Mouse (Mus musculus) lung, adult 2 months (tissue): ENCODE data around the gene Fam229a. TPM values are rescaled to one million over a fixed set of nuclear protein-coding genes. Genes with fewer than 3 reads are reported as not detected.
"Not testable (repeated sequence)": the region's sequence is repeated elsewhere in the genome, so short reads cannot be mapped to it uniquely, and the experiment has no call there.

Experiments used
- DNase-seq: peaks from one replicate; pipeline ENCODE4 v3.0.0; 2022
- H3K4me1 ChIP-seq: fragments of 200-500 bp; 2 replicates; pipeline ENCODE4 v1.6.1; 2011; ENCODE audit warnings: low read length; ENCODE audit not compliant: control insufficient read depth, insufficient read depth
- H3K4me3 ChIP-seq: fragments of 200-500 bp; replicated peaks from 2 replicates; pipeline ENCODE3; 2011; ENCODE audit warnings: low read depth, mild to moderate bottlenecking, control low read depth, low read length; ENCODE audit errors: extremely low read depth
- CTCF ChIP-seq: fragments of 200-500 bp; IDR thresholded peaks from 2 replicates; pipeline ENCODE4 v1.5.1; 2011; ENCODE audit warnings: mild to moderate bottlenecking, low read length, control low read depth; ENCODE audit not compliant: insufficient read depth
- POLR2A ChIP-seq: fragments of 200-500 bp; IDR thresholded peaks from 2 replicates; pipeline ENCODE4 v1.6.1; 2011; ENCODE audit warnings: low read depth, mild to moderate bottlenecking, control low read depth, low read length, borderline replicate concordance; ENCODE audit errors: extremely low read depth
- WGBS: fragments of 180-500 bp; shearing (Covaris S2); methylation state at CpG from one replicate; pipeline ENCODE4 v1.1.7; 2018; 5-methylcytosine and 5-hydroxymethylcytosine counted together
- polyA plus RNA-seq: library from polyadenylated mRNA; depleted of rRNA; stranded (reverse); fragments of >200 nt; gene quantifications from 2 replicates; pipeline ENCODE4 v1.2.3, GENCODE M21; 2012; rRNA removed

Fam229a gene
- polyA plus RNA-seq: 0.80 and 1.1 TPM in 2 replicates

DNA sequence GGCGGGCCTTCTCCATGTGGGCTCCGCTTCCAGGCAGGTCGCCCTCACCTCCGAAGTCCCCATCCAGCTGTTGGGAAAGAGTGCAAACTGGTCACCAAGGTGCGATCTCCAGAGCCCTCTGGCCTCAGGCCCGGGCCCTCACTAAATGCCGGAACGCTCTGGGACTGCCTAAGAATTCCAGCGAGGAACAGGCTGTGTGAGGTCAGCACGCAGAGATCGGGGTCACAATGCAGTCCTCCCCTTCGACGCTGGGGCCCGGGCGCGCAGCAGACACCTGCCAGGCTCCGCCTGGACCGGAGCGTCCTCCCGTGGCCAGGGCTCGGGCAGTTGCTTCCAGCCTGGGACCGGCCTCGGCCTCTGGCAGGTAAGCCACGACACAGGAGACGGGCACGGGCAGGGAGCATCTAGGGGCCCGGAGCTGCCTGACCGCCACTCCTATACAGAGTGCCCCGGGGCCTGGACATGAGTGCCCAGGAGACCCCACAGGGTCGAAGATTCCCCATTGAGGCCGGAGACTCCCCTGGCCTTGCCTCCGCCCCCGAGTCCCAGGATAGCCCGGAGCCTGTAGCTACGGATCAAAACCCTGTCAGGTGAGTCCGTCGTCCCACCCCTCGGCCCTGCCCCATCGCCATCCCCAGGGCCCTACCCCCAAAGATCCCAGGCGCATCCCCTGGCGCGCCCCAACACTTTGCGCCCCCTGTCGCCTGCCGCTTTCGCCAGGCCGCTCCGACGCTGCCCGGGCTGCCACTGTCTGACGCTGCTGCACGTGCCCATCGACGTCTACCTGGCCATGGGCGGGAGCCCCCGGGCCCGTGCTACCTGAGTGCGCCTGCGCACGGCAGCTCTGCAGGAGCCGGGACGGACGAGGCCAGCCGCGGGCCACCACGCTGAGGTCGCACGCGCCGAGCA is at the start of gene Fam229a, which contains the start of gene Tssk3:
Gene Fam229a (plus strand): TSS at position 219 of the 909 bp plus-strand sequence.
Gene Tssk3 (minus strand): TSS at position 51 of the 909 bp plus-strand sequence.
- H3K4me1 ChIP-seq: no peaks in the 10 kb centered on the region
- 11% methylated on average over 70 of the region's 70 CpGs for WGBS
- H3K4me3 ChIP-seq: no peak within 1 kb of the TSS
- TF ChIP-seq CTCF (no peak), POLR2A (no peak)
- DNase-seq: peak; percentile 49

- no peak for DNase-seq
- TF ChIP-seq CTCF: no peak
- TF ChIP-seq POLR2A: no peak
- no peaks in the 10 kb centered on the region for H3K4me1 ChIP-seq
- 67% methylated on average over 8 of the region's 8 CpGs for WGBS
- no peak overlapping the region for H3K4me3 ChIP-seq
These were observed 43.6 kb upstream of the Fam229a start for GRCm38 (mm10) chr4:129447360-129447759.

GRCm38 (mm10) chr4:129447778-129448563 is 43.0 kb upstream of the Fam229a start:
- TF ChIP-seq CTCF (no peak), POLR2A (no peak)
- WGBS: 64% methylated on average over 11 of the region's 11 CpGs
- Histone ChIP-seq H3K4me1 (no peaks in the 10 kb centered on the region), H3K4me3 (no peak overlapping the region)
- DNase-seq: no peak

- DNase-seq: no peak
- WGBS: 76% methylated on average over 6 of the region's 6 CpGs
- Histone ChIP-seq H3K4me3 (no peak overlapping the region), H3K4me1 (no peaks in the 10 kb centered on the region)
- TF ChIP-seq POLR2A (no peak), CTCF (no peak)
These were observed 42.3 kb upstream of the Fam229a start for GRCm38 (mm10) chr4:129448713-129449112.

GRCm38 (mm10) chr4:129450851-129451250 is 40.1 kb upstream of the Fam229a start:
- DNase-seq: no peak
- H3K4me1 ChIP-seq: no peaks in the 10 kb centered on the region; the same call in 1 of the 2 replicates
- no peak overlapping the region for H3K4me3 ChIP-seq
- TF ChIP-seq CTCF (no peak), POLR2A (no peak)
- 83% methylated on average over 2 of the region's 2 CpGs for WGBS

DNA sequence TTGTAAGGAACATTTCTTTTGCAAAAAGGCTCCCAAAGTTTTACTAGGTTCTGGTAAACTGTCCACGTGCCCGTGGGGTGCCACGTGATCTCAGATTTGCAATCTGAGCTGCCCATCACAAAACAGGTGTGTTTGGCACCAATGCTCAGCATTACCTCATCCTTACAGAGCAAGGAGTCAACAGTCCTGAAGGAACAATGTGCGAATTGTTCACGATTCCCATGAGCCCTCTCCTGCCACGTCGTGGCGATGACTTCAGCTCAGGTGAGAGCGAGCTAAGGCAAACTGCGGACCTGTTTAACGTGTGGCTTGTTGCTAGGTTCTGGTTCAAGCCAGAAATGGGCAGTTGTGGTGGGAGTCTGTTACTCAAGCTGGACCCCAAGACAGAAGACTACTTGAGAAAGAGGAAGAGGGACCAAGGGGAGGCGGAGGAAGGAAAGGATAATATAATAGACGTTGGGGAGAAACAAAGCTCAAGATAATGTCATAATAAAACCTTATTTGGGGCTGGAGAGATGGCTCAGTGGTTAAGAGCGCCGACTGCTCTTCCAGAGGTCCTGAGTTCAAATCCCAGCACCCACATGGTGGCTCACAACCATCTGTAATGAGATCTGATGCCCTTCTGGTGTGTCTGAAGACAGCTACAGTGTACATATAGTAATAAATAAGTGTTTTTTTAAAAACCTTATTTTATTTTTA is 39.4 kb upstream of the Fam229a start:
- WGBS: 66% methylated on average over 15 of the region's 15 CpGs

GRCm38 (mm10) chr4:129455265-129455664 is 35.7 kb upstream of the Fam229a start:
- peak; percentile 54 for DNase-seq
- 3% methylated on average over 5 of the region's 5 CpGs for WGBS
- TF ChIP-seq POLR2A (no peak), CTCF (peak; percentile 41; the same call in 1 of the 2 replicates)
- Histone ChIP-seq H3K4me3 (no peak overlapping the region), H3K4me1 (no peaks in the 10 kb centered on the region; the same call in 1 of the 2 replicates)

More for the DNA sequence above, 39.4 kb upstream of the Fam229a start:
- TF ChIP-seq POLR2A (no peak), CTCF (no peak)
- no peak for DNase-seq
- Histone ChIP-seq H3K4me3 (no peak overlapping the region), H3K4me1 (no peaks in the 10 kb centered on the region; the same call in 1 of the 2 replicates)

DNA sequence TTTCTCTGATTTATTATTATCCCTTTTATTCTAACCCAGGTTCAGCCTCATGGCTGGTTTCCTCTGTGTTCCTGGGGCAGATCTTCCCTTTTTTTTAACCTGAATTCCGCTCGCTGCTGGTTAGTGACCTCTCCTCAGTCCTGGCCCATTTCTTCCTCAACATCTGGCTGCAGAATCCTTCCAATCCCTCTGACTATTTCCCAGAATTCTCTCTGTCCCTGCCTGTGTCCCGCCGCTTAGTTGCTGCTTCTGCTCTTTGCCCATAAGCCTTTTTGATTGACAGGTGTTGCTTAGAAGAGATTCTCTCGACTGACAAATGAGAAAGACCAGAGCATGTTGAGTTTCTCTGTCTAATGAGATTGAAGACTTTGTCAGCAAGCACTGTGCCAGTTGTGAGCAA is 34.9 kb upstream of the Fam229a start:
- TF ChIP-seq POLR2A (no peak), CTCF (no peak)
- peaks cover 2% of the 10 kb centered on the region; the same call in 1 of the 2 replicates for H3K4me1 ChIP-seq
- DNase-seq: no peak
- no peak overlapping the region for H3K4me3 ChIP-seq
- 59% methylated on average over 5 of the region's 5 CpGs for WGBS

- 80% methylated on average over 2 of the region's 2 CpGs for WGBS
These were observed 33.7 kb upstream of the Fam229a start for GRCm38 (mm10) chr4:129457311-129457710.

More at GRCm38 (mm10) chr4:129457311-129457710, 33.7 kb upstream of the Fam229a start:
- not testable (repeated sequence) for H3K4me3 ChIP-seq, H3K4me1 ChIP-seq, DNase-seq
